Mouse (Mus musculus) embryonic stem cell, embryonic (primary cell): ENCODE results near the gene Scgb2b19.
"Not testable (repeated sequence)": the region's sequence is repeated elsewhere in the genome, so short reads cannot be mapped to it uniquely, and the experiment has no call there.

Experiments
- CTCF ChIA-PET, 4 experiments: fragments of 300-600 bp in 2 of 4; fragments of 350-600 bp in 2 of 4; sonication (Branson Sonifier 250); formaldehyde crosslinking; loops; one replicate each; lab custom pipeline; 2022; ENCODE audit warnings: inconsistent platforms in 2 of 4; lab: Charles Lee
- POLR2A ChIA-PET, 4 experiments: fragments of 300-600 bp in 2 of 4; fragments of 350-600 bp in 2 of 4; sonication (Branson Sonifier 250); formaldehyde crosslinking; loops; one replicate each; lab custom pipeline; 2022; ENCODE audit warnings: antibody characterized with exemption in 4 of 4, inconsistent platforms in 1 of 4; lab: Charles Lee

Gene Scgb2b19

DNA sequence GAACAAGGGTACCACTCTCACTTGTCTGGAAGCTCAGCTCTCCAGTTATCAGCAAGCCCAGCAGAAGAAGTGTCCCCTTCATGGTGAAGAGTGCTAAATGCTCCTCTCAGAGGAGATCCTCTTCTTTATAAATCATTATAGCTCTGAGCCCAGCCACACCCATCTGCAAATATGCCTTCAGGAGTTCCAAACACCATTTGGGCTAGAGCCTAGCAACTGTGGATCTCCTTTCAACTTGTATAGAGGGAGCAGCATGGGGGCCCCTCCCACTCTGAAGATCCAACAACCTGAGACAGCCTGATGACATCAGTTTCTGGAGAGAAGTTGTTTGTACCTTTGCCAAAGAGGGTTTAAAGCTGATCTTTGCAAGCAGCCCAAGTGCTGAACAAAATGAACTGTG, at the start of gene Scgb2b19:
TSS of gene Scgb2b19 (minus strand) at position 101 of the 400 bp plus-strand sequence.
- POLR2A ChIA-PET, CTCF ChIA-PET: not testable (repeated sequence)

- CTCF ChIA-PET, POLR2A ChIA-PET: not testable (repeated sequence)
These were observed 6.9 kb upstream of the Scgb2b19 start, which contains the start of gene Scgb1b19 for GRCm38 (mm10) chr7:33286991-33287390. Gene Scgb1b19 (plus strand): TSS chr7:33287291.
